Mouse (Mus musculus): Measurements from ENCODE around the gene Taf1b. TPM values are rescaled to one million over a fixed set of nuclear protein-coding genes. Genes with fewer than 3 reads are reported as not detected.
A peak's percentile ranks its signal among the peaks of the same experiment; 100 is the strongest.
"Not testable (repeated sequence)": the region's sequence is repeated elsewhere in the genome, so short reads cannot be mapped to it uniquely, and the experiment has no call there.

Gene Taf1b
- polyA plus RNA-seq (2015; fragmentation: Nextera tagmentation; extraction: Ambion mirVana): 21.0 and 22.6 TPM in 2 replicates

DNA sequence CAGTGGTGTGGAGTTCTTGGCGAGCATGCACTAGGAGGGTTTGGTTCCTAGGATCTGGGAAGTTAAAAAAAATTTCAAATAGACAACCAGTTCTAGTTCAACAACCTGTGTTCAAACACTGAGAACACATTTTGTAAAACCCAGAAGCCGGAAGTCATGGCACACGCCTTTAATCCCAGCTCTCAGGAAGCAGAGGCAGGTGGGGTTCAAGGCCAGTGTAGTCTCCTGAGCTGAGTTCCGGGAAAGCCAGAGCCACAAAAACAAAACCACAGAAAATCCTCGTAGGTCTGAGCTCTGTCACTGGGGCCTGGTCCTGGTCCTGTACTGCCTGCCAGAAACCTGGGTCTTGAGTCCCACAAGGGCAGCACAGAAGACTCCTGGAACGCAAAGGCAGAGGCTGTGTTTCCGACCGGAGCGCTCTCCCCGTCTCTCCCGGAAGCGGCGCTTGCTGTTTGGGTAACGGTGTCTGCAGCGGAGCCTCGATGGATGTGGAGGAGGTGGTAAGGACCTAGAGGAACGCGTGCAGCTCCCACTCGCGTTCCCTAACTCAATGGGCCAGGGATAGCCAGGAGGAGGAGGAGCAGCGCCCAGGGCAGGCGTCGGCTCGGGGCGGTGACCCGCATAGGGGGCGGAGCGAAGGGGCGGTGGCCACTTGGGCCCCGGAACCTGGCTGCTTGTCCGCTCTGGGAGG, at the start of gene Taf1b:
Gene Taf1b (plus strand): TSS at position 210 of the 691 bp plus-strand sequence.
- Histone ChIP-seq H3K9me3 (replicated peaks) (no peaks in the 10 kb centered on the region), H3K4me3 (peak within 1 kb of the TSS; percentile 84), H3K27ac (peak within 1 kb of the TSS; percentile 88), H3K9ac (peak within 1 kb of the TSS; percentile 72), H3K27me3 (no peaks in the 10 kb centered on the region), H3K4me1 (replicated peaks) (no peaks in the 10 kb centered on the region; the same call in 1 of the 2 replicates), H3K36me3 (no peaks in the 10 kb centered on the region), H3K4me2 (peak within 1 kb of the TSS; percentile 66)
- ATAC-seq (replicated peaks; ENCODE audit: insufficient number of reproducible peaks, insufficient read depth, low FRiP score, low read depth): peak; percentile 82
- 7% methylated on average over 31 of the region's 31 CpGs for WGBS

DNA sequence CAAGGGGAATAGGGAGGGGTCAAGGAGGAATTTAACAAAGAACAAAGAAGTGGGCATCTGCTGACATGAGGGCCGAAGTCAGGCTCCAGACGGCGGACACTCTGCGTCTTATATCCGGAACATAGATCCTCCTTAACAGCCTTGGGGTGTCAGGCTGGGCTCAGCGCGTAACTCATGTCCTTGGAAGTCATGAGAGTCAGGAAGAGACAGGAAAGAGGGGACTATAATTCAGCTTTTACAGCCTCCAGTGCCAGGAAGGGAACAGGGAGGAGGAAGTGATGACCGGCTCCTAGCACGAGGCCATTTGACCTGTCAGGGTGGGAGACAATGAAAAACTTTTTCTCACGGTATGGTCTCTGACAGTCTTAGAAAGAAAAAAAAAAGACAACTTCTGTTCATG, 37.8 kb upstream of the Taf1b start:
- no peak overlapping the region for H3K9ac ChIP-seq
- no peak overlapping the region for H3K4me2 ChIP-seq
- H3K4me1 ChIP-seq (replicated peaks): no peaks in the 10 kb centered on the region
- H3K27ac ChIP-seq: no peak overlapping the region
- 82% methylated on average over 10 of the region's 10 CpGs for WGBS
- H3K36me3 ChIP-seq: no peaks in the 10 kb centered on the region
- no peak for ATAC-seq (replicated peaks; ENCODE audit: insufficient number of reproducible peaks, insufficient read depth, low FRiP score, low read depth)
- no peaks in the 10 kb centered on the region for H3K9me3 ChIP-seq (replicated peaks)
- H3K27me3 ChIP-seq: no peaks in the 10 kb centered on the region
- no peak overlapping the region for H3K4me3 ChIP-seq

DNA sequence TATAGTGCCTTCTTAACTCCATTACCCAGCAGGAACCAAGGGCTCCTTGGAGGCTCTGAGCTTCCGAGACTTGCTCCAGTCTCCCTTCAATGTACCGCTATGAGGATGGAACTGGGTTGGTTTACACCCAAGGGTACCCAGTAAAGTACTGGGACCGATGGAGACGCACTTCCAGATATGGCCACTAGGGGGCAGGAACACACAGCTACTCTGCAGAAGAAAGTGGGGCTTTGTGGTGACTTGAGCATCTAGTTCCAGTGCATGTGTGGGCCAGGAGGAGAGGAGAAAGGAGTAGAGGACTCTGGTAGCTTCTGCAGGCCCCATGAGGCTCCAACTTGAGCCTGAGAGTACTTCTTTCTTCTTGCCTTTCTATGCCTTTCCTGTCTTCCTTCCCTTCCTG, 36.0 kb upstream of the Taf1b start:
- not testable (repeated sequence) for H3K27ac ChIP-seq; H3K27me3 ChIP-seq; H3K9me3 ChIP-seq (replicated peaks); H3K9ac ChIP-seq; ATAC-seq (replicated peaks; ENCODE audit: insufficient number of reproducible peaks, insufficient read depth, low FRiP score, low read depth); H3K36me3 ChIP-seq; H3K4me3 ChIP-seq; H3K4me2 ChIP-seq; H3K4me1 ChIP-seq (replicated peaks)
- WGBS: 29% methylated on average over 4 of the region's 4 CpGs

DNA sequence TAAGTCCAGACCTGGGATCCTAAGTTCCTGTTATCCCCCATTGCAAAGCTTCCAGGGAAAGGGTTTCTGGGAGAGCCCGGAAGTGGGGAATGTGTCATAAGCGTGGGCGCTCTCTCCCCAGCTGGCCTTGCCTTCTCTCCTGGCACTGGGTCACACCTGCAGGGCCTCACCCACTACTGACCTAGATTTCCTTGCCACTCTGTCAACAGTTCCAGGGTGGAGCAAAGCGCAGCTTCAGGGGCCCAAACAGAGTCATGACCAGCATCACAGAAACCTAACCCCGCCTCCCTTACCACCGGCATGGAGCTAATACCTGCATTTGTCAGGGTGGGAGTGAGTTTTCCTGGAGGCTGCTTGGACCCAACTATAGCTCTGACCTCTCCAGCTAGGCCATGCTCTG, 34.7 kb upstream of the Taf1b start:
- 64% methylated on average over 6 of the region's 6 CpGs for WGBS
- not testable (repeated sequence) for H3K4me3 ChIP-seq; H3K4me2 ChIP-seq; H3K4me1 ChIP-seq (replicated peaks); H3K27ac ChIP-seq; H3K9ac ChIP-seq; H3K27me3 ChIP-seq; H3K9me3 ChIP-seq (replicated peaks); ATAC-seq (replicated peaks; ENCODE audit: insufficient number of reproducible peaks, insufficient read depth, low FRiP score, low read depth); H3K36me3 ChIP-seq

DNA sequence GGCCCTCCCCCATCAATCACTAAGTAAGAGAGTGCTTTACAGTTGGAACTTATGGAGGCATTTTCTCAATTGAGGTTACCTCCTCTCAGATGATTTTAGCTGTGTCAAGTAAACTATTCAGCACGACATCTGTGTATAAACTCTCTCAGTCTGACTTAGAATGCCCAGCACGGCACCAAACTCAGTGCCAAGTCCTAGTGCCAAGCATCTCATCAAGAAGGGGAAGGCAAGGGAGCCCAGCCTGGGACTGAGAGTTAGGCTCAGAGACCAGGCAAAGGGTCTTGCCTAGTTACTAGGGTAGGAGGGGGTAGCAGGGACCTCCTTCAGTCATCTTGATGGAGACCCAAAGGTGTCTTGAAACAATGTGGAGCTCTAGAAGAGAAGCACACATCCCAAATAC, 29.2 kb upstream of the Taf1b start:
- Histone ChIP-seq H3K27ac (no peak overlapping the region), H3K4me2 (no peak overlapping the region), H3K9me3 (replicated peaks) (no peaks in the 10 kb centered on the region), H3K4me3 (no peak overlapping the region), H3K27me3 (no peaks in the 10 kb centered on the region), H3K9ac (no peak overlapping the region), H3K36me3 (no peaks in the 10 kb centered on the region), H3K4me1 (replicated peaks) (no peaks in the 10 kb centered on the region)
- no peak for ATAC-seq (replicated peaks; ENCODE audit: insufficient number of reproducible peaks, insufficient read depth, low FRiP score, low read depth)
- WGBS: 74% methylated on average over 2 of the region's 2 CpGs

DNA sequence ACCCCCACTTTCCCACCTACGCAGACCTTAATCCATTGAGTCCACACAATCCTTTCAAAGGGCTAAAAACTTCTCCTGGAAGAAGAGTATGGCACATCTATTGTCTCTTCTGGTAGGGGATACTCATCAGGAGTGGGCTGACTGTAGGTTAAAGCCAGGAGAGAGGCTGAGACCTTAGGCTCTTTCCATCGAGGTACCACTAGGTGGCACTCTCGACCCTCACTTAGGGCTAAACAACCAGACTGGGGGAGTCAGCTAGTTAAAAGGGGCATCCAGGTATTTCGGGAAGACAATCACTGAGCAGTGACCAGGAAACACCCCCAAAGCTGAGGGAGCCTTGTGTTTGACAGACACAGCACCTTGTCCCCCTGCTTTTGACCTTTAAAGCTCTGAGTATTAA, 27.2 kb upstream of the Taf1b start:
- ATAC-seq (replicated peaks; ENCODE audit: insufficient number of reproducible peaks, insufficient read depth, low FRiP score, low read depth): no peak
- WGBS: 11% methylated on average over 4 of the region's 4 CpGs
- no peaks in the 10 kb centered on the region for H3K9me3 ChIP-seq (replicated peaks)

DNA sequence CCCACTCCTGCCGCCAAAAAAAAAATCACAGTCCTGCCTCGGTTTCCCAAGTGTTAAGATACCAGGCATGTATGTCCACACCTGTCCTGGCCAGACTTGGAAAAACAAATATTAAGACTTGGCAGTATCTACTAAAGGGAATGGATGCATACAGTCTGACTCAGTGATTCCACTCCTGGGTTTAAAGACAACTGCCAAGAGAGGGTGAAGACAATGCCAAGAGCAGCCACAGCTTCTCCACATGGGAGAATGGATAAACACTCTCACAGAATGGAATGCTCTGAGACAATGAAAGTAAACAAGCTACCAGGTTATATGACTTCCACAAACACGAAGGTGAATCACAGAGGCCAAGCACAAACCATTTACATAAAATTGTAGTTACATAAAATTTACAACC, 24.9 kb upstream of the Taf1b start:
- no peak overlapping the region for H3K9ac ChIP-seq
- no peak overlapping the region for H3K4me3 ChIP-seq
- H3K4me2 ChIP-seq: no peak overlapping the region
- no peaks in the 10 kb centered on the region for H3K4me1 ChIP-seq (replicated peaks)
- no peak overlapping the region for H3K27ac ChIP-seq
- 59% methylated on average over 3 of the region's 3 CpGs for WGBS
- ATAC-seq (replicated peaks; ENCODE audit: insufficient number of reproducible peaks, insufficient read depth, low FRiP score, low read depth): no peak
- H3K27me3 ChIP-seq: no peaks in the 10 kb centered on the region
- H3K36me3 ChIP-seq: no peaks in the 10 kb centered on the region
- no peaks in the 10 kb centered on the region for H3K9me3 ChIP-seq (replicated peaks)

More for the DNA sequence above, 27.2 kb upstream of the Taf1b start:
- Histone ChIP-seq H3K9ac (no peak overlapping the region), H3K4me2 (no peak overlapping the region), H3K36me3 (no peaks in the 10 kb centered on the region), H3K4me3 (no peak overlapping the region), H3K27ac (no peak overlapping the region), H3K4me1 (replicated peaks) (no peaks in the 10 kb centered on the region), H3K27me3 (no peaks in the 10 kb centered on the region)

DNA sequence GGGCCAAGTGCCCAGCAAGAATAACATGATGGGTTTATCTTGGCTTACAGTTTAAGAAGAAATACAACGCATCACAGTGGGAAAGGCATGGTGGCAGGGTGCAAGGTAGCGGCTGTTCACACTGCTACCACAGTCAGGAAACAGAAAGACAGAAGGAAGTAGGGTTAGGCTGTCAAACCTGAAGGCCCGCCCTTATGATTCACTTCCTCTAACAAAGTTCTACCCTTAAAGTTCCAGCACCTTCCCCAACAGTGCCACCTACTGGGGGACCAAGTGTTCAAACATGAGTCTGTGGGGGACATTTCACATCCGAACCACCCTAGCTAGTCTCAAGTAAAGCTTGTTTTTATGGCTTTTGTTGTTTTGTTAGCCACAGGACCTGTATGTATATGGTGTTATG, 13.2 kb upstream of the Taf1b start:
- no peak overlapping the region for H3K27ac ChIP-seq
- no peaks in the 10 kb centered on the region for H3K36me3 ChIP-seq
- WGBS: 93% methylated on average over 4 of the region's 4 CpGs
- H3K4me3 ChIP-seq: no peak overlapping the region
- no peaks in the 10 kb centered on the region for H3K27me3 ChIP-seq
- H3K4me2 ChIP-seq: no peak overlapping the region
- H3K4me1 ChIP-seq (replicated peaks): peaks cover 5% of the 10 kb centered on the region
- H3K9me3 ChIP-seq (replicated peaks): no peaks in the 10 kb centered on the region
- no peak for ATAC-seq (replicated peaks; ENCODE audit: insufficient number of reproducible peaks, insufficient read depth, low FRiP score, low read depth)
- no peak overlapping the region for H3K9ac ChIP-seq

DNA sequence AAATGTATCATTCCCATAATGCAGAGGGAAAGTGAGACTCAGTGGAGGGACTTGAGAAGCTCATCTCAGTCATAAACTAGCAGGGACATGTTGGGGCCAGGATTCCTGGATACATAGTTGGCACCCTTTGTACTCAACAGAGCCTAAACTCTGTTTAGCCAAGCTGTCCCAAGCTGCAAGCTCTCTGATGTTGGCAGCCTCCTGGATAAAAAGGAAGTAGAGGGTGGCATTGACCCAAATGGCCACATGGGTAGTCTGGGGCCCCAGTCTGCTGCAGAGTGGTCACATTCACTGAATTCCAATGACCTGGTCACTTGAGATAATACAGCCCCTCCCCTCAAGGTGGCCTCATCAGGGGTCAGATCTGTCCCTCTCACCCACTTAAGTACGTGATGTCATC, 11.3 kb upstream of the Taf1b start:
- WGBS: 41% methylated on average over 1 of the region's 1 CpGs
- no peaks in the 10 kb centered on the region for H3K27me3 ChIP-seq
- H3K4me2 ChIP-seq: no peak overlapping the region
- H3K4me3 ChIP-seq: no peak overlapping the region
- no peak overlapping the region for H3K9ac ChIP-seq
- no peak overlapping the region for H3K27ac ChIP-seq
- peaks cover 5% of the 10 kb centered on the region for H3K4me1 ChIP-seq (replicated peaks)
- H3K36me3 ChIP-seq: no peaks in the 10 kb centered on the region
- H3K9me3 ChIP-seq (replicated peaks): no peaks in the 10 kb centered on the region
- no peak for ATAC-seq (replicated peaks; ENCODE audit: insufficient number of reproducible peaks, insufficient read depth, low FRiP score, low read depth)

DNA sequence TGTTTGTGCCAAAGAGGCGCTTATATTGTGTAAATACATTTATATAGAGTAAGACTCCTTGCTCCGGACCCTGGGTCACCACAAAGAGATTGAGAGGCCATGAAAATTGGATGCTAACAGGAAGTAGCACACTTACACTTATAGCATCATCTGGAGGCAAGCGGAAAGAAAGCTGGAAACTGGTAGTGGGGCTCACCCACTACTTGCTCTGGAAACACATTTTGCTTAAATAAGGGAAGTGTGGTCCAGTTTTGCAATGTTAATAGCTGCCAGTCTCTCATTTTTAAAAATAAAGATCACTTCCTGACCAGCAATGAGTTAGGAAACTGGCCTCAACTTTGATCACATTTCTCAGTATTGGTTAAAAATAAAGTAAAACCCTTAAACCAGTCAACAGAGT, 5.7 kb upstream of the Taf1b start:
- H3K4me1 ChIP-seq (replicated peaks); H3K4me2 ChIP-seq; H3K36me3 ChIP-seq; H3K4me3 ChIP-seq; ATAC-seq (replicated peaks; ENCODE audit: insufficient number of reproducible peaks, insufficient read depth, low FRiP score, low read depth); H3K9ac ChIP-seq; H3K27ac ChIP-seq; H3K9me3 ChIP-seq (replicated peaks); H3K27me3 ChIP-seq: not testable (repeated sequence)
- 87% methylated on average over 3 of the region's 3 CpGs for WGBS

DNA sequence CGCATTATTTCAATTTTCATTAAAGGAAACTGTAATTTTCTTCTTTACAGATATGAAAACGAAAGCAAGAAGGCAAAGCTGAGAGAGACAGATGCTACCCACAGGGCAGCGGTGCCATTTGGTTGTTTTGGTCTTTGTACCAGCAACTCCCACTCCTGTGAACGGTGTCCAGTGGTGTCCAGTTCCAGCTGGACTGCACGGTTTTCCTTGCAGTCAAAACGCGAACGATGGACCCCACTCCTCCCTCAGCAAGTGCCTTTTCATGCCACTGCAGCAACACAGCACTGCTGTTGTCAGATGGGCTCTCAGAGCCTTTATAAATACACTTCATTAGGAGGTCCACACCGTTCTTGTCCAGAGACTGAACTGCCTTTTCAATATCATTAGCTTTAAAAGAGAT, 5.1 kb upstream of the Taf1b start:
- H3K27me3 ChIP-seq: no peaks in the 10 kb centered on the region
- H3K4me2 ChIP-seq: peak overlapping the region; percentile 56
- H3K9ac ChIP-seq: no peak overlapping the region
- WGBS: 54% methylated on average over 9 of the region's 9 CpGs
- no peak for ATAC-seq (replicated peaks; ENCODE audit: insufficient number of reproducible peaks, insufficient read depth, low FRiP score, low read depth)
- H3K4me1 ChIP-seq (replicated peaks): no peaks in the 10 kb centered on the region; the same call in 1 of the 2 replicates
- H3K4me3 ChIP-seq: peak overlapping the region; percentile 38
- no peaks in the 10 kb centered on the region for H3K36me3 ChIP-seq
- no peaks in the 10 kb centered on the region for H3K9me3 ChIP-seq (replicated peaks)
- no peak overlapping the region for H3K27ac ChIP-seq

DNA sequence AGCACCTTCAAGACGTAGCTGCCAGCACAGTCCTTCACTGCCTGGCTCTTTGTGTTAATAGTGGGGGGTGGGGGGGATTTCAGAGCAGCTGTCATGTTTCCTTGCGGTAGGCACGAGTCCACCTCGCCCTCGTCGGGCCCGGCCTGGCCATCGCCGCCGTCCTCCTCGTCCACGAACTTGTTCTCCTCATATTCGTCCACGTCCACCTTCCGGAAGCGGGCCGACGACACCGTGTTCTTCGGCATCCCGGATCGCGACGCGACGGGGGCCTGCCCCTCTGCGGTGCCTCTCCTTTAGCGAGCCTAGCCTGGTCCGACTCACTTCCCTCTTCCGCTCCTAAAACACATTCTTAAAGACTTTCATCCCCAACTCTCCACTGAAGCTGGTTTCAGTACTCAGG, 4.7 kb upstream of the Taf1b start:
- no peaks in the 10 kb centered on the region for H3K9me3 ChIP-seq (replicated peaks)
- no peaks in the 10 kb centered on the region for H3K27me3 ChIP-seq
- 45% methylated on average over 30 of the region's 30 CpGs for WGBS
- peak overlapping the region; percentile 56 for H3K4me2 ChIP-seq
- H3K9ac ChIP-seq: no peak overlapping the region
- peak overlapping the region; percentile 38 for H3K4me3 ChIP-seq
- no peaks in the 10 kb centered on the region; the same call in 1 of the 2 replicates for H3K4me1 ChIP-seq (replicated peaks)
- no peak for ATAC-seq (replicated peaks; ENCODE audit: insufficient number of reproducible peaks, insufficient read depth, low FRiP score, low read depth)
- no peak overlapping the region for H3K27ac ChIP-seq
- H3K36me3 ChIP-seq: no peaks in the 10 kb centered on the region

Data from heart, embryonic 15.5 days (tissue).